Mouse (Mus musculus): ENCODE measurements around the gene Xcr1. TPM values are rescaled to one million over a fixed set of nuclear protein-coding genes. Genes with fewer than 3 reads are reported as not detected.

Gene Xcr1
- total and polyA plus RNA-seq, 3 experiments, result 0.57 to 1.9 (median 0.62) TPM

GRCm38 (mm10) chr9:123802421-123802820, 59.4 kb downstream of the Xcr1 start:
- Histone ChIP-seq H3K27me3 (replicated peaks) (no peaks in the 10 kb centered on the region), H3K4me2 (ENCODE audit: insufficient read depth, low read depth, poor library complexity, severe bottlenecking) (no peak overlapping the region), H3K4me3 (replicated peaks in 1 of 3; ENCODE audit: low read depth in 2 of 3, low read length in 2 of 3, poor library complexity in 1 of 3) (no peak overlapping the region), H3K9me3 (replicated peaks; ENCODE audit: low read length) (no peaks in the 10 kb centered on the region), H3K79me2 (replicated peaks; ENCODE audit: control insufficient read depth, extremely low read depth, insufficient read depth, poor library complexity, severe bottlenecking) (no peaks in the 10 kb centered on the region), H3K36me3 (replicated peaks in 1 of 2; ENCODE audit: control insufficient read depth in 1 of 2, insufficient read depth in 1 of 2, low read length in 1 of 2) (peaks cover 58 to 82% of the 10 kb centered on the region in 2 experiments), H3K9ac (ENCODE audit: insufficient read depth, low read depth) (no peak overlapping the region), H3K4me1 (ENCODE audit: control insufficient read depth in 1 of 2, insufficient read depth in 2 of 2) (peaks cover 0 to 9% of the 10 kb centered on the region in 2 experiments; a peak in 1 of 4 replicates), H3K27ac (ENCODE audit: insufficient read depth, low read depth) (no peak overlapping the region)
- in situ Hi-C loops (cut with MboI; ENCODE audit: low pct_ligation_motif_present, low pct_unique_long_range_greater_than_20kb, low sequenced_read_pairs) (no loop called here), dilution Hi-C loops (cut with MboI; ENCODE audit: extremely low pct_ligation_motif_present, extremely low pct_unique_long_range_greater_than_20kb, low sequenced_read_pairs) (no loop called here)
- no peak for TF ChIP-seq IRF4 (IDR thresholded peaks at IDR 0.05; ENCODE audit: low read depth, low read length)
- no peak for TF ChIP-seq ZKSCAN1 (IDR thresholded peaks at IDR 0.05; ENCODE audit: borderline replicate concordance, low read depth, low read length)
- no peak for TF ChIP-seq UBTF (IDR thresholded peaks at IDR 0.05; ENCODE audit: low read depth, low read length)
- TF ChIP-seq GABPA (IDR thresholded peaks at IDR 0.05; ENCODE audit: insufficient replicate concordance, low read depth, low read length), result no peak
- no peak for TF ChIP-seq HCFC1 (IDR thresholded peaks at IDR 0.05; ENCODE audit: low read depth, low read length)
- TF ChIP-seq E2F4 (IDR thresholded peaks at IDR 0.05; ENCODE audit: insufficient replicate concordance, low read depth, low read length), result no peak
- TF ChIP-seq USF2 (conservative IDR thresholded peaks at IDR 0.05; ENCODE audit: low read depth, low read length), result no peak
- no peak for TF ChIP-seq MAZ (IDR thresholded peaks at IDR 0.05; ENCODE audit: low read depth, low read length)
- no peak for TF ChIP-seq BHLHE40 (IDR thresholded peaks at IDR 0.05; ENCODE audit: low read depth, low read length)
- TF ChIP-seq ZNF384 (IDR thresholded peaks at IDR 0.05; ENCODE audit: low read depth, low read length), result no peak
- DNase-seq (ENCODE audit: extremely low read depth), result no peak

Other genes starting within 250 kb of the Xcr1 start
- 0.42 and 0.55 TPM in 2 replicates for gene Slc6a20b, start 229.5 kb downstream of the Xcr1 start, total RNA-seq (2012; rRNA removed)
- gene Slc6a20b, start 229.5 kb downstream of the Xcr1 start, total RNA-seq (2014; rRNA removed), result not detected in 2 replicates
- gene Slc6a20b, start 229.5 kb downstream of the Xcr1 start, polyA plus RNA-seq (2012; ENCODE audit: insufficient read length, low read depth), result not detected in 2 replicates
- gene Ccr9, start 183.6 kb downstream of the Xcr1 start, total RNA-seq (2012; rRNA removed), result 0.04 TPM in 2 replicates
- not detected in 2 replicates for gene Ccr9, start 183.6 kb downstream of the Xcr1 start, total RNA-seq (2014; rRNA removed)
- gene Ccr9, start 183.6 kb downstream of the Xcr1 start, polyA plus RNA-seq (2012; ENCODE audit: insufficient read length, low read depth), result 0.09 and 0.10 TPM in 2 replicates
- not detected in 2 replicates for gene Slc6a20a, start 183.1 kb downstream of the Xcr1 start, total RNA-seq (2012; rRNA removed)
- not detected in 2 replicates for gene Slc6a20a, start 183.1 kb downstream of the Xcr1 start, total RNA-seq (2014; rRNA removed)
- gene Slc6a20a, start 183.1 kb downstream of the Xcr1 start, polyA plus RNA-seq (2012; ENCODE audit: insufficient read length, low read depth), result not detected in 2 replicates
- 17.6 and 17.8 TPM in 2 replicates for gene Lztfl1, start 144.3 kb downstream of the Xcr1 start, total RNA-seq (2012; rRNA removed)
- 25.6 and 35.7 TPM in 2 replicates for gene Lztfl1, start 144.3 kb downstream of the Xcr1 start, total RNA-seq (2014; rRNA removed)
- 28.3 and 36.7 TPM in 2 replicates for gene Lztfl1, start 144.3 kb downstream of the Xcr1 start, polyA plus RNA-seq (2012; ENCODE audit: insufficient read length, low read depth)
- 0.08 and 0.34 TPM in 2 replicates for gene Cxcr6, start 55.6 kb downstream of the Xcr1 start, total RNA-seq (2012; rRNA removed)
- gene Cxcr6, start 55.6 kb downstream of the Xcr1 start, total RNA-seq (2014; rRNA removed), result 1.4 and 1.5 TPM in 2 replicates
- 0.80 and 1.0 TPM in 2 replicates for gene Cxcr6, start 55.6 kb downstream of the Xcr1 start, polyA plus RNA-seq (2012; ENCODE audit: insufficient read length, low read depth)
- gene Fyco1, start 10.1 kb downstream of the Xcr1 start, total RNA-seq (2012; rRNA removed), result 6.9 and 10.2 TPM in 2 replicates
- gene Fyco1, start 10.1 kb downstream of the Xcr1 start, total RNA-seq (2014; rRNA removed), result 1.9 and 2.1 TPM in 2 replicates
- gene Fyco1, start 10.1 kb downstream of the Xcr1 start, polyA plus RNA-seq (2012; ENCODE audit: insufficient read length, low read depth), result 5.1 and 6.0 TPM in 2 replicates
- gene Ccr1, start 106.7 kb upstream of the Xcr1 start, total RNA-seq (2012; rRNA removed), result 1.6 TPM in 2 replicates
- 4.9 and 5.8 TPM in 2 replicates for gene Ccr1, start 106.7 kb upstream of the Xcr1 start, total RNA-seq (2014; rRNA removed)
- 1.2 and 1.6 TPM in 2 replicates for gene Ccr1, start 106.7 kb upstream of the Xcr1 start, polyA plus RNA-seq (2012; ENCODE audit: insufficient read length, low read depth)
- gene Ccr1l1, start 116.4 kb upstream of the Xcr1 start, total RNA-seq (2012; rRNA removed), result 0.08 and 0.25 TPM in 2 replicates
- gene Ccr1l1, start 116.4 kb upstream of the Xcr1 start, total RNA-seq (2014; rRNA removed), result not detected in 2 replicates
- not detected in 2 replicates for gene Ccr1l1, start 116.4 kb upstream of the Xcr1 start, polyA plus RNA-seq (2012; ENCODE audit: insufficient read length, low read depth)
- 0.04 TPM in 1 of 2 replicates, not detected in the other for gene Ccr3, start 159.9 kb upstream of the Xcr1 start, total RNA-seq (2012; rRNA removed)
- gene Ccr3, start 159.9 kb upstream of the Xcr1 start, total RNA-seq (2014; rRNA removed), result not detected in 2 replicates
- gene Ccr3, start 159.9 kb upstream of the Xcr1 start, polyA plus RNA-seq (2012; ENCODE audit: insufficient read length, low read depth), result not detected in 2 replicates
- not detected in 2 replicates for gene Ccr2, start 239.9 kb upstream of the Xcr1 start, total RNA-seq (2012; rRNA removed)
- gene Ccr2, start 239.9 kb upstream of the Xcr1 start, total RNA-seq (2014; rRNA removed), result not detected in 2 replicates
- not detected in 2 replicates for gene Ccr2, start 239.9 kb upstream of the Xcr1 start, polyA plus RNA-seq (2012; ENCODE audit: insufficient read length, low read depth)

All from CH12.LX (cell line).